Mouse (Mus musculus) heart, postnatal 14 days (tissue): ENCODE results near the gene Kcnt2. TPM values are rescaled to one million over a fixed set of nuclear protein-coding genes. Genes with fewer than 3 reads are reported as not detected.

Source experiments
- DNase-seq, 2 experiments: peaks; one replicate each; pipeline ENCODE4 v3.0.0; 2021 to 2022
- intact Hi-C: fragments of 180-260 bp; cut with DNase I; formaldehyde crosslinking; loops from one replicate; pipeline ENCODE4 v1.15.1; 2025
- total RNA-seq, 2 experiments: library from RNA; stranded (reverse); gene quantifications; 2 replicates each; pipeline ENCODE4 v1.2.3; 2021

Kcnt2 gene
- total RNA-seq, 2 experiments from 2014 or later = 2.6 to 2.9 TPM

DNA sequence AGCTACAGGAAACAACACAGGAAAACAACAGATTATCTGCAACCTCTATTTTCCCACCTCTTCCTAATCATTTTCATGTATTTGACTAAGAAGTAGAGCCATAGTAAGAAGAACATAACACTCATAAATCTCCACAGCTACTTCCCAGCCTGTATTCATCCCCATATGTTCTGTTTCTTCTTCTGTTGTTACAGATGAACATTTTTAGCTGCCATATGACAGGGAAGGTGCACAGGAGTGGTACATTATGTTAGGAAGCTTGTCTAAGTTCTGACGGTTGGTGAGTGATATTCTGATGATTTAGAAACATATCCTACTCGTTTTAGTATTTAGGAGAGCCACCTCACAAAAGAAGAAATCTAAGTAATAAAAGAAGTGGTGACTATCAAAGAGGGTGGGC, 231.0 kb downstream of the Kcnt2 start:
- intact Hi-C loops = no loop called here
- no peak for DNase-seq

DNA sequence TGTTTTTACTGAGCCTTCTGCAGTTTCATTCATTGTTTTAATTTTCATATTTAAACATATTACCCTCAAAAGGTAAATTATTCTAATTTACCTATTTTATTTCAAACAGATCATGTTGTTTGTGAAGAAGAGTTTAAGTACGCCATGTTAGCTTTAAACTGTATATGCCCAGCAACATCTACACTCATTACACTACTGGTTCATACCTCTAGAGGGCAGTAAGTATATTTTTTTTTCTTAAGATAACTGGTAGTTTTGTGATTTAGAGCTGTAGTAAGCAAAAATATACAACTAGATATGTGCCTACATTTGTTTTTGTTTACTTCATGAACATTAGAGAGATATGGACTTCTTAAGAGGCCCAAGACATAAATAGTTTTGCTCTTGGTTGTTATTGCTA, 238.1 kb downstream of the Kcnt2 start:
- no peak for DNase-seq
- intact Hi-C loops = no loop called here

GRCm38 (mm10) chr1:140489816-140490215, 243.9 kb downstream of the Kcnt2 start:
- intact Hi-C loops = no loop called here
- DNase-seq = no peak

DNA sequence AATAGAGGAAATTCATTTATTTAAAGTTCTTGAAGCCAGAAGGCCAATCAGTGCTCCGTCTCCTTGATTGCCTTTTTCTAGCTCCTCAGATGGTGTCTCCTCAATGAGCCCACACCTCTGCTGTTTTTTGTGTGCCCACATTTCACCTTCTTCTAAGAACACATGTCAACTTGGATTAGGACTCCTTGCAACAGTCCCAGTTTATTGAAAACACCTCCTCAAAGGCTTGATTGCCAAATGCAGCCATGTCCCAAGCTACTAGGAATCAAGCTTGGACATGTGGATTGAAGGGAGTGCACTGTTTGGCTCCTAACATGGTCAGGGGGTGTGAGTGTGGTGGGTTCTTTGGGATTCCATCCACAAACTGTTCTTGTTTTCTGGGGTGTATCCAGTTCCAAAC, 245.4 kb downstream of the Kcnt2 start:
- no peak for DNase-seq
- intact Hi-C loops = no loop called here

- intact Hi-C loops = no loop called here
- DNase-seq = no peak
Observed at GRCm38 (mm10) chr1:140492237-140492636, 246.3 kb downstream of the Kcnt2 start.

DNA sequence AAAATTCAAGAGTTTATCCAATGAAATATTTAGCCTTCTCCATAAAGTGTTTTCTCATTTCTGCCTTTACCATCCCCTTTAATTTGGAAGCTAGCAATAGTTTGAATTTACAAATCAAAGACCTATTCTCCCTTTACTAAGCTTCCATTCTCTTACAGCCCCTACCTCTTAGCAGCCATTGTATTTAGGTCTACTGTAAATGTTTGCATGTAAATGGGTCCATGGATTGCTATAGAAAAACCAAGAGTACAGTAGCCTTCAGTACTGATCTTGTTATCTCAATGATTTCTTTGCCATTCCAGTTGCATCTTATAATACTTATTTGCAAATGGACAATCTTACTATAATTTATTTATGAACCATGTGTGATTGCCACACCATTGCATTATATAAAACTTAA, 267.5 kb downstream of the Kcnt2 start:
- intact Hi-C loops = no loop called here
- DNase-seq = no peak

- DNase-seq = peak; percentile 21 to 60
- intact Hi-C loops = loop anchor here (1.0 kb wide), 1 partner anchor 360 kb away; no protein-coding TSS in a partner anchor
Observed at GRCm38 (mm10) chr1:140531285-140531908, 285.4 kb downstream of the Kcnt2 start.

DNA sequence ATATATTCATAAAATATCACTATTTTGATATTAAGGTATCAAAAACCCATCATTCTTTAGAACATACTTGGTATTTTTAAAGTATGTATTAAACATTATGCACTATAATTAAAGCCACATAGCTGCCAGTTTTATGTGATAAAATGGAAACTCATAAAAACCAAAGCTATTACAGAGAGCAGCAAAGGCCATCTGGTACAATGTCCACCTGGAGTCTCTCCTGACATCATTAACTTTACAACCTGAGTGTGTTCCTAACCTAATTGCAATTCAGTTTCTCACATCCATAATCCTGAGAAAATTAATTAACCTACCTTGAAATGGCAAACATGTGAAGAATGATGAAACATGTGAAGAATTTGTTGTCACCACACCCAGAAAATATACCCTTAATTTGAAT, 288.9 kb downstream of the Kcnt2 start:
- no peak for DNase-seq
- intact Hi-C loops = no loop called here

GRCm38 (mm10) chr1:140542066-140542465, 296.1 kb downstream of the Kcnt2 start:
- DNase-seq = no peak
- intact Hi-C loops = no loop called here

GRCm38 (mm10) chr1:140548711-140549110, 302.8 kb downstream of the Kcnt2 start:
- DNase-seq = no peak

DNA sequence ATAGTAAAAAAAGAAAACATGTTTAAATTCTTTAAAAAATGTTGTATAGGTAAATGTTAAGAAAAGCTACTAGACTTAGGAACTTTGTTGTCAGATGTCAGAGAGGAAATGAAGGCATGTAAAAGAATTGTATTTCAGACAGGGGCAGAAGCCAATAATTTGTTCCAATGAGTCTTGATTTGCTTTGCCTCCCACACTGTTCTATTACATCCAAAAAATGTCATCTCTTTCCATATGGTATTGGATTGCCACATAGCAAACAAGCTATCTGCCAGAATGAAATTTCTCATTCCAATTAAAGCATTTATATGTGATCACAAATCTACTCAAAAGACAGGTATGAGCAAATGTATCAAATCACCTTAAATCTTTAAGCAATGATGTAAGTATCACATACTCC, 314.8 kb downstream of the Kcnt2 start:
- no peak for DNase-seq
- intact Hi-C loops = no loop called here

More at GRCm38 (mm10) chr1:140548711-140549110, 302.8 kb downstream of the Kcnt2 start:
- intact Hi-C loops = loop anchor here (5.0 kb wide), 1 partner anchor 114 kb away; no protein-coding TSS in a partner anchor

DNA sequence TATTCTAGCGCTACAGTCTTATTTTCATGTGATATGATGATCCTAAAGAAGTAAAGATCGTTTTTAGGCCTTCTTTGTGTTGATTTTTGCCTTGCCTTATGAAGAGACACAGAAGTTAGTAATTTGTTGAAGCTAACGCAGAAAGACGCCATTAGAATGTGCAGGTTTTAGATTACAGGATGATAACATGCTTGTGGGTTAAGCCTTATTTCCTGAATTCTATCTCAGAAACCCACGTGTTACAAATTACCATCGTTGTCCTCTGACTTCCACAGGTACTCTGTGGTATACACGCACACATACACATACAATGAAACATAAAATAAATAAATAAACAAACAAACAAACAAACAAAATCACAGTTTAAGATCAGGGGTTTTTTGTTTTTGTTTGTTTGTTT, 326.2 kb downstream of the Kcnt2 start:
- DNase-seq = no peak

GRCm38 (mm10) chr1:140578607-140579006, 332.6 kb downstream of the Kcnt2 start:
- intact Hi-C loops = no loop called here

More for the DNA sequence above, 326.2 kb downstream of the Kcnt2 start:
- intact Hi-C loops = no loop called here

DNA sequence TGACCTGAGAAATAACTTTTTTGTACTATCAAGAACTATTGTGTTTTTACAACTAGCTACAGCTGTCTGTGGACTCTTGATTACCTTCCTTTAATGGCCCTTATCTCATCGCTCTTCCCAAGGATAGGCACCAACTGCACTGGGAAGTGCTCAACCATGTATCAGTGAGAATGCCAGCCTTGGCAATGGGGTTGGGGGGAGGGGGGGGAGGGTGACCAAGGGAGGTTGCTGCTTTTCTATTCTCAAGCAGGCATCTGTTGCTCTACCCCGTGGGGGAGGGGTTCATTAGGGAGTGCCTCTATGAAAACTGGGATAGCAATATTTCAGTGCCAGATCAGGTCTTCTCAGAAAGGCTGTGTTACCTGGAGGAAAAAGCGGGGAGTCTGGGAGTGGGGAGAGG, 342.3 kb downstream of the Kcnt2 start:
- intact Hi-C loops = no loop called here
- DNase-seq = no peak

More at GRCm38 (mm10) chr1:140578607-140579006, 332.6 kb downstream of the Kcnt2 start:
- no peak for DNase-seq

DNA sequence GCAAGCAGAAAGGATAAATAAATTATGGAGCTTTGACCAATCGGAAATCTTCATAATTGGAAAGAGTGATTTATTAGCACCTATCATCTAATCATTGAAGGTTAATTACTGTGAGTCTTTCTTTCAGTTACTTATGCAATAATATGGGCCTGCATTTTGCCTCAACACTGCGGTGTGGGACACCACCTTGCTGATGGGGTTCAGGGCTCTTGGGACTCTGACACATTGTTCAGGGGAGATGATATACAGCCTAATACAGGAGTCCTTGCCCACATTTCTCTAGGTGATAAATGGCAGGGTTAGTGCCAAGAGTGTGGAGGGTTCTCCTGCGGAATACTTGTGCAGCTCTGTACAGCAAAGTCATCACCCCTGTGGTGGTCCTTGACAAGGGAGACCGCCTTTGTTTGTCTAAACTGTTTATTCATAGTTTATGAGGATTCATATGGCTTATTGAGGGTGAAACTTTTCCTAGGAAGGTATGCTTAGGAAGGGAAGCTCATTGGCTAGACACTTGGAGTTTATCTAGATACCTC, 362.9 kb downstream of the Kcnt2 start:
- no peak for DNase-seq
- intact Hi-C loops = no loop called here

DNA sequence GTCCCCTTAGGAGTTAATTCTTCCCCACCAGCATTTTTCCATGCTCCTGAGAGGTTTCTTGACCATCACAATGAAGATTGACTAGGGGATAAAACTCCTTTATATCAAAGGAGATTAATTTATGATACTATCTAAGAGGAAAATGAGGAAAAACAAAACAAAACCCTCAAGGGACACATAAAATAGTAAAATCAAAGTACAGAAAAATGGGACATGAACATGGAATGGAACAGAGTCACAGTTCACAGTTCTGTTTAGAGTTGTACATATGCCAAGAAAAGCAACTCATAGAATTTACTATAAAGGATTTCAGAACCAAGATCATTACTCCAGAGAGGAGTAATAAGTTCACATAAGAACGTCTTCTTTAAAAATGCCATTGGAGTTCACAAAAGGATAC, 367.1 kb downstream of the Kcnt2 start:
- no peak for DNase-seq
- intact Hi-C loops = no loop called here

DNA sequence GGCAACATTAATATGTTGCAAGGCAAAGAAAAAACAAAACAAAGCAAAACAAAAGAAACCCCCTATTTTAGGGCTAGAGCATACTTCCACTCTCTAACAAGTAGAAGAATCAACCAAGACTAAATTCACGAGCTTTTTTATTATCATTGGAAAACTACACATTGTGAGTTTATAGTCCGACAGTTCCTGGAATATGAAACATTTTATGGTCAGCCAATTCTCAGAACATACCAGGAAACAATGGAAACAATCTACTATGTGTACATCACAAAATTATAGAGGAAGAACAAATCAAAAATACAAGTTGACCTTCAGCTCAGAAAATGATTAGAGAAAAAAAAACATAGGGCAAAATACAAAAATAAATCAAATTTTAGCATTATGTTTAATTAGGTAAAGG, 368.9 kb downstream of the Kcnt2 start:
- intact Hi-C loops = no loop called here
- DNase-seq = no peak

- intact Hi-C loops = no loop called here
- DNase-seq = no peak
Observed at GRCm38 (mm10) chr1:140618164-140618563, 372.2 kb downstream of the Kcnt2 start.

- intact Hi-C loops = no loop called here
- DNase-seq = no peak
Observed at GRCm38 (mm10) chr1:140624918-140625317, 379.0 kb downstream of the Kcnt2 start.

- intact Hi-C loops = loop anchor here (2.0 to 5.0 kb wide), 2 partner anchors 112 to 489 kb away; no protein-coding TSS in a partner anchor
- no peak for DNase-seq
Observed at GRCm38 (mm10) chr1:140659607-140660340, 413.8 kb downstream of the Kcnt2 start.

GRCm38 (mm10) chr1:140660751-140661403, 414.9 kb downstream of the Kcnt2 start:
- DNase-seq = no peak
- intact Hi-C loops = loop anchor here (2.0 to 5.0 kb wide), 2 partner anchors 114 to 490 kb away; no protein-coding TSS in a partner anchor
